Mouse (Mus musculus) liver, embryonic 14 days (tissue): Measurements from ENCODE around the gene Cdc42ep3. TPM values are rescaled to one million over a fixed set of nuclear protein-coding genes. Genes with fewer than 3 reads are reported as not detected.

Experiments used
- polyA plus RNA-seq: library from polyadenylated mRNA; depleted of rRNA; stranded (reverse); fragments of >200 nt; gene quantifications from 2 replicates; pipeline ENCODE4 v1.2.3, GENCODE M21; 2012; rRNA removed

Gene Cdc42ep3
- polyA plus RNA-seq: 18.5 and 21.8 TPM in 2 replicates

DNA sequence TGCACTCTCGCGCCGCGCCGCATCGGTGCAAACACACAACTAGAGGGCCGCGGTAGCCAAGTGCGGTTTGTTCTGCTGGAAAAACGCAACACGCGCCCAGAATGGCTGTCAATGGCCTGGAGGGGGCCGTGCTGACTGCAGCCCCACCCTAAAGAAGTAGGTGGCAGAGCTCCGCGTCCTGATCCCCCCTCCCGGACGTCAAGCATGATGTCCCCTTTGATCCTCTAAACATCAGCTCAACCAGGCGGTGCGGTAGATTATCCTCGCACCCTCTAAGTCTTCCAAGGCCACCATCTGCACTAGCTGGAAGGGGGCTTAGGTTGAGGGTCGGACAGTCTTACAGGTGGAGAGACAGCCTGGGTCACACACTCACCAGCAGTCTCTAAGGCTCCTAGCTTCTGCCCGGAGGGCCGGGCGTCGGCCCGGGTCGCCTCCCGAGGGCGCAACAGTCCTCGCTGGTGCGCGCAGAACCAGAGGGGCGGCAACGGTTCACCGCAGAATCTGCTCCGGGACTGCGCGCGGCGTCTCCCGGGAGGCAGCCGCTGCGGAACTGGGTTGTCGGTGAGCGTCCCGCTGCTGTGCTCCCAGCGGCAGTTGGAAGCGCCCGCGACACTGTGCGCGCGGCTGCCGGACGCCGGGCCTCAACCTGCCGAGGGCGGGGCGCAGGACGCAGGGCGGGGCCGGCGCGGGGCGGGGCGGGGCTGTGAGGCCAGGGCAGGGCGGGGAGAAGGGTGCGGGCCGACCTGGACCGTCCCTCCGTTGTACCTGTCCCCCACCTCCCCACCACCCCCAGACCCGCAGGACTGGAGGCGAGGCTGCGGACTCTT, at the start of gene Cdc42ep3:
Cdc42ep3 (minus strand) TSS at position 648 of the 827 bp plus-strand sequence.

